Mouse (Mus musculus): Measurements from ENCODE around the gene Cabp2. TPM values are rescaled to one million over a fixed set of nuclear protein-coding genes. Genes with fewer than 3 reads are reported as not detected.
"Not testable (repeated sequence)": the region's sequence is repeated elsewhere in the genome, so short reads cannot be mapped to it uniquely, and the experiment has no call there.

The Cabp2 gene
- polyA plus RNA-seq, 1 experiment from 2014 or later, result not detected

DNA sequence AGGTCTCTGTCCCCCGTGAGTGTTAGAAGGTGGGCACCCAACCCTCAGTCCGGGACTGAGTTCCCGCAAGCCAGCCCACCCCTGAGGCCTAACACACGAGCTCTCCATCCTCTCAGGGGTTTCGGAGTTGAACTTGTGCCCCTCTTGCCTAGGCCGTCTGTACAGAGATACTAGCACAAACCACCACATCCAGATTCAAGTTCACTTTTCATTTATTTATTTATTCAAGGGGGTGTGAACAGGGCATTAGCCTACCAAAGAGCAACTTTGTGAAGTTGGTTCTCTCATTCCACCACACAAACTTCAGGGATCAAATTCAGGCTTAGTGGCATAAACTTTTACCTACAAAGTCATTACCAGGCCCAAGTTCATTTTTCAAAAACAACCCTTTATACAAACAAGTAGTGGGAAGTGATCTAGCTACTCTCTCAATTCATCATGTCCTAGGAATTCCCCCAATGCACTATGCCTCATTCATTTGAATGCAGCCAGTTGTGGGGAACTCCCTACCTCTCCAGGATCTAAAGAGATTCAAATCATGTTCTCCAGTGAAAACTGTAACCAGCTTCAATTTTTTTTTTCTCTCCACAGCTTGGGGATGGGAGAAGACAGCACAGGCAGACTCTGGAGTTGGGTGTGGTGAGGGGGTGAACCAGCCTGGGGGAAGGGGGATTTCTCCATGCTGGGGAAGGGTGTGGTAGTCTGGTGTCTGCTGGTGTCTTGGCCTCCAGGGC, 54.0 kb downstream of the Cabp2 start:
- H3K4me1 ChIP-seq; H3K4me3 ChIP-seq; ATAC-seq (ENCODE audit: low FRiP score, low read depth); H3K27ac ChIP-seq; H3K9ac ChIP-seq; H3K9me3 ChIP-seq; H3K4me2 ChIP-seq (replicated peaks); H3K27me3 ChIP-seq: not testable (repeated sequence)
- peaks cover 31% of the 10 kb centered on the region for H3K36me3 ChIP-seq
- WGBS, result 78% methylated on average over 6 of the region's 6 CpGs

DNA sequence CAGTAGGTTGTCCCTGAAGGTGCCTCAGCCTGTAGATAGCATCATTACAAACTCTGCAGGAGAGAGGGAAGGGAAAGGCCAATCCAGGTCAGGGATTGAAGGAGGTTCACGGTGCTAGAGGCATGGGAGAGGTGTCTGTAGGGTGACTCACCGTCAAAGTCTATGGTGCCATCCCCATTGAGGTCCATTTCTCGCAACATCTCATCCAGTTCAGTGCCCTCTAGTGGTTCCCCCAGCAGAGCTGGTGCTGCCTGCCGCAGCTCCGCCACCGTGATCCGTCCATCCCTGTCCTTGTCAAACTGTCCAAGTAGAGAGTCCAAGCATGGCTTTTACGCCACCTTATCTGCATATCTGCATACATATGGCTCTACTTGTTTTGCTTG, 54.6 kb downstream of the Cabp2 start:
- H3K9ac ChIP-seq; H3K27me3 ChIP-seq; ATAC-seq (ENCODE audit: low FRiP score, low read depth); H3K27ac ChIP-seq; H3K4me1 ChIP-seq; H3K4me2 ChIP-seq (replicated peaks); H3K4me3 ChIP-seq; H3K9me3 ChIP-seq: not testable (repeated sequence)
- 19% methylated on average over 8 of the region's 8 CpGs for WGBS
- H3K36me3 ChIP-seq, result peaks cover 28% of the 10 kb centered on the region

DNA sequence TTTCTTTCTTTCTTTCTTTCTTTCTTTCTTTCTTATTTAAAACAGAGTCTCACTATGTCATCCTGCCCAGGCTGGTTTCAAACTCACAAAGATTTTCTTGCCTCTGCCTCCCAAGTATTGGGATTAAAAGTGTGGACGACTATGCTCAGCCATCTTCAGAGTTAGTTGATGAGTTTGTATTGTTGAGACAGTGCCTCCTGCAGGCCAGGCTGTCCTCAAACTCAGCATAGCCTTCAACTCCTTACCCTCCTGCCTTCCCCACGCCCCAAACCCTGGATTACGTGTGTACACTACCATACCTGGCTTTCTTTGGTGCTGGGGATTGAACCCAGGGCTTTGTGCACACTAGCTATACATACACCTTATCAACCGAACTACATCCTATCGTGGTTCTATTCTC, 55.1 kb downstream of the Cabp2 start:
- H3K9me3 ChIP-seq, result no peaks in the 10 kb centered on the region
- no peak overlapping the region for H3K9ac ChIP-seq
- no peak for ATAC-seq (ENCODE audit: low FRiP score, low read depth)
- 85% methylated on average over 5 of the region's 5 CpGs for WGBS
- H3K27ac ChIP-seq, result no peak overlapping the region
- H3K27me3 ChIP-seq, result no peaks in the 10 kb centered on the region
- H3K36me3 ChIP-seq, result peaks cover 23% of the 10 kb centered on the region
- no peak overlapping the region for H3K4me2 ChIP-seq (replicated peaks)
- no peaks in the 10 kb centered on the region for H3K4me1 ChIP-seq
- H3K4me3 ChIP-seq, result no peak overlapping the region

Other genes with a start within 250 kb of the Cabp2 start
- gene Chka, start 229.8 kb upstream of the Cabp2 start, polyA plus RNA-seq (2015; fragmentation: Nextera tagmentation; extraction: Ambion mirVana), result 46.0 and 47.8 TPM in 2 replicates
- gene Tcirg1, start 174.4 kb upstream of the Cabp2 start, polyA plus RNA-seq (2015; fragmentation: Nextera tagmentation; extraction: Ambion mirVana), result 40.3 and 52.9 TPM in 2 replicates
- 259 and 267 TPM in 2 replicates for gene Ndufs8, start 168.8 kb upstream of the Cabp2 start, polyA plus RNA-seq (2015; fragmentation: Nextera tagmentation; extraction: Ambion mirVana)
- 1.1 and 1.3 TPM in 2 replicates for gene Aldh3b1, start 151.8 kb upstream of the Cabp2 start, polyA plus RNA-seq (2015; fragmentation: Nextera tagmentation; extraction: Ambion mirVana)
- 14.2 and 15.0 TPM in 2 replicates for gene Unc93b1, start 146.4 kb upstream of the Cabp2 start, polyA plus RNA-seq (2015; fragmentation: Nextera tagmentation; extraction: Ambion mirVana)
- 0.05 TPM in 1 of 2 replicates, not detected in the other for gene Aldh3b3, start 122.9 kb upstream of the Cabp2 start, polyA plus RNA-seq (2015; fragmentation: Nextera tagmentation; extraction: Ambion mirVana)
- 7.8 and 9.3 TPM in 2 replicates for gene Aldh3b2, start 109.2 kb upstream of the Cabp2 start, polyA plus RNA-seq (2015; fragmentation: Nextera tagmentation; extraction: Ambion mirVana)
- 4.6 and 6.8 TPM in 2 replicates for gene Acy3, start 95.0 kb upstream of the Cabp2 start, polyA plus RNA-seq (2015; fragmentation: Nextera tagmentation; extraction: Ambion mirVana)
- not detected in 2 replicates for gene Tbx10, start 88.8 kb upstream of the Cabp2 start, polyA plus RNA-seq (2015; fragmentation: Nextera tagmentation; extraction: Ambion mirVana)
- gene Nudt8, start 81.0 kb upstream of the Cabp2 start, polyA plus RNA-seq (2015; fragmentation: Nextera tagmentation; extraction: Ambion mirVana), result 32.9 and 34.2 TPM in 2 replicates
- gene Gm49405, start 81.0 kb upstream of the Cabp2 start, polyA plus RNA-seq (2015; fragmentation: Nextera tagmentation; extraction: Ambion mirVana), result 4.5 and 4.7 TPM in 2 replicates
- gene Doc2g, start 78.3 kb upstream of the Cabp2 start, polyA plus RNA-seq (2015; fragmentation: Nextera tagmentation; extraction: Ambion mirVana), result 4.6 and 5.5 TPM in 2 replicates
- 188 and 199 TPM in 2 replicates for gene Ndufv1, start 68.8 kb upstream of the Cabp2 start, polyA plus RNA-seq (2015; fragmentation: Nextera tagmentation; extraction: Ambion mirVana)
- gene Gstp1, start 43.6 kb upstream of the Cabp2 start, polyA plus RNA-seq (2015; fragmentation: Nextera tagmentation; extraction: Ambion mirVana), result 573 and 575 TPM in 2 replicates
- 0.61 and 6.7 TPM in 2 replicates for gene Gstp2, start 35.6 kb upstream of the Cabp2 start, polyA plus RNA-seq (2015; fragmentation: Nextera tagmentation; extraction: Ambion mirVana)
- not detected in 2 replicates for gene Gstp3, start 22.0 kb upstream of the Cabp2 start, polyA plus RNA-seq (2015; fragmentation: Nextera tagmentation; extraction: Ambion mirVana)
- gene Cdk2ap2, start 15.6 kb downstream of the Cabp2 start, polyA plus RNA-seq (2015; fragmentation: Nextera tagmentation; extraction: Ambion mirVana), result 56.8 TPM in 2 replicates
- gene Pitpnm1, start 18.4 kb downstream of the Cabp2 start, polyA plus RNA-seq (2015; fragmentation: Nextera tagmentation; extraction: Ambion mirVana), result 6.6 and 7.3 TPM in 2 replicates
- 98.5 and 105 TPM in 2 replicates for gene Aip, start 44.3 kb downstream of the Cabp2 start, polyA plus RNA-seq (2015; fragmentation: Nextera tagmentation; extraction: Ambion mirVana)
- not detected in 2 replicates for gene Gpr152, start 58.2 kb downstream of the Cabp2 start, polyA plus RNA-seq (2015; fragmentation: Nextera tagmentation; extraction: Ambion mirVana)
- gene Cabp4, start 62.5 kb downstream of the Cabp2 start, polyA plus RNA-seq (2015; fragmentation: Nextera tagmentation; extraction: Ambion mirVana), result 0.05 and 0.13 TPM in 2 replicates
- gene Coro1b, start 67.0 kb downstream of the Cabp2 start, polyA plus RNA-seq (2015; fragmentation: Nextera tagmentation; extraction: Ambion mirVana), result 137 and 146 TPM in 2 replicates
- gene Ptprcap, start 72.0 kb downstream of the Cabp2 start, polyA plus RNA-seq (2015; fragmentation: Nextera tagmentation; extraction: Ambion mirVana), result 2.7 and 3.6 TPM in 2 replicates
- gene Rps6kb2, start 81.8 kb downstream of the Cabp2 start, polyA plus RNA-seq (2015; fragmentation: Nextera tagmentation; extraction: Ambion mirVana), result 63.9 and 65.7 TPM in 2 replicates
- 2.2 and 2.5 TPM in 2 replicates for gene Carns1, start 93.9 kb downstream of the Cabp2 start, polyA plus RNA-seq (2015; fragmentation: Nextera tagmentation; extraction: Ambion mirVana)
- 1.3 and 2.7 TPM in 2 replicates for gene Tbc1d10c, start 109.7 kb downstream of the Cabp2 start, polyA plus RNA-seq (2015; fragmentation: Nextera tagmentation; extraction: Ambion mirVana)
- gene Ppp1ca, start 110.5 kb downstream of the Cabp2 start, polyA plus RNA-seq (2015; fragmentation: Nextera tagmentation; extraction: Ambion mirVana), result 817 and 858 TPM in 2 replicates
- 36.2 and 38.1 TPM in 2 replicates for gene Rad9a, start 120.1 kb downstream of the Cabp2 start, polyA plus RNA-seq (2015; fragmentation: Nextera tagmentation; extraction: Ambion mirVana)
- gene Clcf1, start 132.7 kb downstream of the Cabp2 start, polyA plus RNA-seq (2015; fragmentation: Nextera tagmentation; extraction: Ambion mirVana), result 9.0 and 10.0 TPM in 2 replicates
- not detected in 2 replicates for gene AC109138.7, start 132.8 kb downstream of the Cabp2 start, polyA plus RNA-seq (2015; fragmentation: Nextera tagmentation; extraction: Ambion mirVana)
- 17.6 and 21.4 TPM in 2 replicates for gene Pold4, start 150.3 kb downstream of the Cabp2 start, polyA plus RNA-seq (2015; fragmentation: Nextera tagmentation; extraction: Ambion mirVana)
- gene Ssh3, start 187.6 kb downstream of the Cabp2 start, polyA plus RNA-seq (2015; fragmentation: Nextera tagmentation; extraction: Ambion mirVana), result 15.7 and 16.0 TPM in 2 replicates
- 13.6 and 14.7 TPM in 2 replicates for gene Ankrd13d, start 201.6 kb downstream of the Cabp2 start, polyA plus RNA-seq (2015; fragmentation: Nextera tagmentation; extraction: Ambion mirVana)
- 16.5 and 18.5 TPM in 2 replicates for gene Grk2, start 224.6 kb downstream of the Cabp2 start, polyA plus RNA-seq (2015; fragmentation: Nextera tagmentation; extraction: Ambion mirVana)